Mouse (Mus musculus): ENCODE measurements around the gene Nup155. TPM values are rescaled to one million over a fixed set of nuclear protein-coding genes. Genes with fewer than 3 reads are reported as not detected.

Nup155 gene
- total and polyA plus RNA-seq, 2 experiments from 2014 or later: 6.0 to 42.0 TPM

GRCm38 (mm10) chr15:8131268-8131667 lies 22.2 kb downstream of the Nup155 start:
- peaks cover 52% of the 10 kb centered on the region for H3K36me3 ChIP-seq (ENCODE audit: insufficient read depth, low read length)

DNA sequence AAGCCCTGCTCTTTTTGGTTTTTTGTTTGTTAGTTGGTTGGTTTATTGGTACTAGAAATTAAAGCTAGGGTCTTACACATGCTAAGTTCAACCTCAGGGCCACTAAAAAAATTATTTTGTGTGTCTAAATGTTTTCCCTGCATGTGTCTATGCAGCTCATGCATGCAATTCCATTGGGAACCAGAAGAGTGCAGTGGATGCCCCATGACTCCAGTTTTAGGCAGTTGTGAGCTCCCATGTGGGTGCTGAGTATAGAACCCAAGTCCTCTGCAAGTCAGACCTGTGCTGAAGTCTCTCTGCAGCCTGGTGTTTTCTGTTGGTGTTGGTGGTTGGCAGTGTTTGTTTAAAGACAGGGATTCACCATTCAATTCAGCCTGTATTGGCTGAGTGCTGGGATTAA lies 22.7 kb downstream of the Nup155 start:
- no peak for TF ChIP-seq CTCF (IDR thresholded peaks at IDR 0.05; ENCODE audit: low read depth)

More at GRCm38 (mm10) chr15:8131268-8131667, 22.2 kb downstream of the Nup155 start:
- Histone ChIP-seq H3K4me3 (ENCODE audit: low read length) (no peak overlapping the region), H3K4me2 (ENCODE audit: low read depth, low read length) (no peak overlapping the region), H3K9ac (replicated peaks; ENCODE audit: low read length) (no peak overlapping the region), H3K9me3 (ENCODE audit: low read length) (no peaks in the 10 kb centered on the region), H3K4me1 (ENCODE audit: insufficient read depth, low read length) (no peaks in the 10 kb centered on the region), H3K27ac (no peak overlapping the region), H3K27me3 (ENCODE audit: insufficient read depth, low read length) (no peaks in the 10 kb centered on the region)
- DNase-seq (ENCODE audit: low spot score) (no peak), ATAC-seq (no peak)
- no peak for TF ChIP-seq CTCF (IDR thresholded peaks at IDR 0.05; ENCODE audit: low read depth)
- WGBS: 98% methylated on average over 3 of the region's 3 CpGs

GRCm38 (mm10) chr15:8135606-8136005 lies 26.5 kb downstream of the Nup155 start:
- Histone ChIP-seq H3K4me2 (ENCODE audit: low read depth, low read length) (no peak overlapping the region), H3K36me3 (ENCODE audit: insufficient read depth, low read length) (peaks cover 61% of the 10 kb centered on the region), H3K9me3 (ENCODE audit: low read length) (no peaks in the 10 kb centered on the region), H3K9ac (replicated peaks; ENCODE audit: low read length) (no peak overlapping the region), H3K27ac (no peak overlapping the region), H3K27me3 (ENCODE audit: insufficient read depth, low read length) (no peaks in the 10 kb centered on the region), H3K4me3 (ENCODE audit: low read length) (no peak overlapping the region), H3K4me1 (ENCODE audit: insufficient read depth, low read length) (no peaks in the 10 kb centered on the region)
- 94% methylated on average over 5 of the region's 5 CpGs for WGBS
- no peak for DNase-seq (ENCODE audit: low spot score)
- no peak for ATAC-seq
- TF ChIP-seq CTCF (IDR thresholded peaks at IDR 0.05; ENCODE audit: low read depth): no peak

More for the DNA sequence above, 22.7 kb downstream of the Nup155 start:
- H3K4me2 ChIP-seq (ENCODE audit: low read depth, low read length): no peak overlapping the region
- H3K4me1 ChIP-seq (ENCODE audit: insufficient read depth, low read length): no peaks in the 10 kb centered on the region
- H3K27me3 ChIP-seq (ENCODE audit: insufficient read depth, low read length): no peaks in the 10 kb centered on the region
- no peak overlapping the region for H3K27ac ChIP-seq
- H3K9me3 ChIP-seq (ENCODE audit: low read length): no peaks in the 10 kb centered on the region
- DNase-seq (ENCODE audit: low spot score) (no peak), ATAC-seq (no peak)
- H3K36me3 ChIP-seq (ENCODE audit: insufficient read depth, low read length): peaks cover 52% of the 10 kb centered on the region
- no peak overlapping the region for H3K4me3 ChIP-seq (ENCODE audit: low read length)
- H3K9ac ChIP-seq (replicated peaks; ENCODE audit: low read length): no peak overlapping the region

- no peak overlapping the region for H3K4me2 ChIP-seq (ENCODE audit: low read depth, low read length)
- H3K9ac ChIP-seq (replicated peaks; ENCODE audit: low read length): no peak overlapping the region
- ATAC-seq (no peak), DNase-seq (ENCODE audit: low spot score) (no peak)
- no peak for TF ChIP-seq CTCF (IDR thresholded peaks at IDR 0.05; ENCODE audit: low read depth)
- H3K36me3 ChIP-seq (ENCODE audit: insufficient read depth, low read length): peaks cover 11% of the 10 kb centered on the region
- no peak overlapping the region for H3K27ac ChIP-seq
- 78% methylated on average over 1 of the region's 1 CpGs for WGBS
- H3K27me3 ChIP-seq (ENCODE audit: insufficient read depth, low read length): no peaks in the 10 kb centered on the region
- no peak overlapping the region for H3K4me3 ChIP-seq (ENCODE audit: low read length)
- no peaks in the 10 kb centered on the region for H3K9me3 ChIP-seq (ENCODE audit: low read length)
- no peaks in the 10 kb centered on the region for H3K4me1 ChIP-seq (ENCODE audit: insufficient read depth, low read length)
Observed at GRCm38 (mm10) chr15:8161841-8162240, 52.8 kb downstream of the Nup155 start.

DNA sequence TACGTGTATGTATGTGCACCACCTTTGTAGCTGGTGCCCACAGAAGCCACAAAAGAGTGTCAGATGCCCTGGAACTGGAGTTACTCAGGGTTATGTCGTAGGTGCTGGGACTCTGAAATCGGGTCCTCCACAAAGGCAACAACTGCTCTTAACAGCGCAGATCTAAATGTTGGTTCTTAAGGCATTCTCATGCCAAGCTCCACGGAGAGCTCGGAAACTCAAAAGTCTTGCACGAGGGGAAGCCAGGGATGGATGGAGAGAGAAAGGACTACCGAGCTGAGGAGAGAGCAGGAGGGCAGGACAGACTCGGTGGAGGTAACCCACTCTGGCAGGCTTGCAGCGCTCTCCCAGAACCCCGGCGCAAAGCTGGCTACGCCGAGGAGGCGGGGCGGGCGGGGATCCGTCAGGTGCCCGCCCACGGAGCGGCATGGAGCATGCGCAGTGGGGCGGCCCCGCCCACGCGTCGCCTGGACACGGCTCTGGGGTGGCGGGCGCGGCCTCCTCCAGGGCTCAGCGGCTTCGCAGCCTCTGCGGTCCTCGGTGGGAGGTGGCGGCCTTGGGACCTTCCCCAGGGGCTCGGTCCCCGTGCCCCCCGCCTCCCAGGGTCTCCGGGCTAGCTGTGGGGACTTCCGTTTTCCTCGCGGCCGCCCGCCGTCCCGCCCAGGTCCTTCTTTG lies 59.7 kb downstream of the Nup155 start, which contains the start of gene Cplane1:
Gene Cplane1 (plus strand): TSS at position 516 of the 675 bp plus-strand sequence.
- H3K4me2 ChIP-seq (ENCODE audit: low read depth, low read length): peak within 1 kb of the TSS; percentile 67
- TF ChIP-seq CTCF (IDR thresholded peaks at IDR 0.05; ENCODE audit: low read depth): no peak
- H3K27ac ChIP-seq: peak within 1 kb of the TSS; percentile 94
- peaks cover 10% of the 10 kb centered on the region; the same call in 1 of the 2 replicates for H3K36me3 ChIP-seq (ENCODE audit: insufficient read depth, low read length)
- H3K4me3 ChIP-seq (ENCODE audit: low read length): peak within 1 kb of the TSS; percentile 99
- peak within 1 kb of the TSS; percentile 99 for H3K9ac ChIP-seq (replicated peaks; ENCODE audit: low read length)
- WGBS: under 1% methylated on average over 47 of the region's 47 CpGs
- DNase-seq (ENCODE audit: low spot score) (peak; percentile 97), ATAC-seq (peak; percentile 99)
- no peaks in the 10 kb centered on the region for H3K4me1 ChIP-seq (ENCODE audit: insufficient read depth, low read length)
- no peaks in the 10 kb centered on the region for H3K27me3 ChIP-seq (ENCODE audit: insufficient read depth, low read length)
- H3K9me3 ChIP-seq (ENCODE audit: low read length): no peaks in the 10 kb centered on the region

- Histone ChIP-seq H3K27ac (peak overlapping the region; percentile 94), H3K4me2 (ENCODE audit: low read depth, low read length) (peak overlapping the region; percentile 67), H3K27me3 (ENCODE audit: insufficient read depth, low read length) (no peaks in the 10 kb centered on the region), H3K9ac (replicated peaks; ENCODE audit: low read length) (peak overlapping the region; percentile 99), H3K9me3 (ENCODE audit: low read length) (no peaks in the 10 kb centered on the region), H3K4me3 (ENCODE audit: low read length) (peak overlapping the region; percentile 99), H3K36me3 (ENCODE audit: insufficient read depth, low read length) (peaks cover 14% of the 10 kb centered on the region; the same call in 1 of the 2 replicates), H3K4me1 (ENCODE audit: insufficient read depth, low read length) (no peaks in the 10 kb centered on the region)
- WGBS: under 1% methylated on average over 25 of the region's 25 CpGs
- ATAC-seq (peak; percentile 87), DNase-seq (ENCODE audit: low spot score) (peak; percentile 73)
- no peak for TF ChIP-seq CTCF (IDR thresholded peaks at IDR 0.05; ENCODE audit: low read depth)
Observed at GRCm38 (mm10) chr15:8169266-8169746, 60.2 kb downstream of the Nup155 start.

DNA sequence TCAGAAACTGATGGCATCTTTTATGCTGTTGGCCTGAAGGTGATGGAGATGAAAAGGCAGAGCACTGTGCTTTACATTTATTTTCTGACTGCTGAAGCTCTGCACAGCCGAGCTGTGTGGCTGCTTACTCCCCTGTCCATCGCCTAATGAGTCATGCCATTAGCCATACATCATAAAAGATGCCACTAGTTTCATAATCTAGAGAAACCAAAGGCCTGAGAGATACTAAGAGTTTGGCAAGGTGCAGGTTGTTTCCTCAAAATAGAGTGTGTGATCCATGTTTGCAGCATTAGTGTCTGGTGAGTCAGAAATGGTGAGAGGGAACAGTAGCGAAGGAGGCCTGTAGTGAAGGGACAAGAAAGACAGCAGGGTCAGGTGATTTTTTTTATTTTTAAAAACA lies 80.5 kb downstream of the Nup155 start:
- Histone ChIP-seq H3K27me3 (ENCODE audit: insufficient read depth, low read length) (no peaks in the 10 kb centered on the region), H3K9ac (replicated peaks; ENCODE audit: low read length) (no peak overlapping the region), H3K9me3 (ENCODE audit: low read length) (no peaks in the 10 kb centered on the region), H3K4me2 (ENCODE audit: low read depth, low read length) (no peak overlapping the region), H3K27ac (no peak overlapping the region), H3K4me3 (ENCODE audit: low read length) (no peak overlapping the region), H3K36me3 (ENCODE audit: insufficient read depth, low read length) (peaks cover 46% of the 10 kb centered on the region), H3K4me1 (ENCODE audit: insufficient read depth, low read length) (no peaks in the 10 kb centered on the region)
- WGBS: 93% methylated on average over 3 of the region's 3 CpGs
- ATAC-seq (no peak), DNase-seq (ENCODE audit: low spot score) (no peak)
- TF ChIP-seq CTCF (IDR thresholded peaks at IDR 0.05; ENCODE audit: low read depth): no peak
